Mouse (Mus musculus) cortical plate, adult 2 months (tissue): ENCODE measurements around the gene Zfp329. TPM values are rescaled to one million over a fixed set of nuclear protein-coding genes. Genes with fewer than 3 reads are reported as not detected.
"Not testable (repeated sequence)": the region's sequence is repeated elsewhere in the genome, so short reads cannot be mapped to it uniquely, and the experiment has no call there.

Experiments
- H3K27ac ChIP-seq: fragments of 200-500 bp; 2 replicates; pipeline ENCODE4 v1.5.1; 2012; ENCODE audit warnings: low read length, control low read depth, inconsistent platforms; ENCODE audit not compliant: insufficient read depth
- H3K4me1 ChIP-seq: fragments of 200-500 bp; 2 replicates; pipeline ENCODE4 v1.6.1; 2011; ENCODE audit warnings: low read length; ENCODE audit not compliant: control insufficient read depth, insufficient read depth
- H3K4me3 ChIP-seq: fragments of 200-500 bp; 2 replicates; pipeline ENCODE4 v1.5.1; 2011; ENCODE audit warnings: mild to moderate bottlenecking, low read length, control low read depth; ENCODE audit not compliant: insufficient read depth
- CTCF ChIP-seq: fragments of 200-500 bp; IDR thresholded peaks from 2 replicates; pipeline ENCODE4 v1.5.1; 2011; ENCODE audit warnings: mild to moderate bottlenecking, control low read depth, low read length; ENCODE audit not compliant: insufficient read depth; ENCODE audit errors: extremely low read depth
- POLR2A ChIP-seq: fragments of 200-500 bp; IDR thresholded peaks from 2 replicates; pipeline ENCODE4 v1.6.1; 2011; ENCODE audit warnings: mild to moderate bottlenecking, low read length, control low read depth; ENCODE audit not compliant: insufficient read depth; ENCODE audit errors: extremely low read depth
- polyA plus RNA-seq: library from polyadenylated mRNA; depleted of rRNA; stranded (reverse); fragments of >200 nt; gene quantifications from 2 replicates; pipeline ENCODE4 v1.2.3, GENCODE M21; 2012; rRNA removed

Gene Zfp329
- polyA plus RNA-seq: 15.9 and 19.1 TPM in 2 replicates

DNA sequence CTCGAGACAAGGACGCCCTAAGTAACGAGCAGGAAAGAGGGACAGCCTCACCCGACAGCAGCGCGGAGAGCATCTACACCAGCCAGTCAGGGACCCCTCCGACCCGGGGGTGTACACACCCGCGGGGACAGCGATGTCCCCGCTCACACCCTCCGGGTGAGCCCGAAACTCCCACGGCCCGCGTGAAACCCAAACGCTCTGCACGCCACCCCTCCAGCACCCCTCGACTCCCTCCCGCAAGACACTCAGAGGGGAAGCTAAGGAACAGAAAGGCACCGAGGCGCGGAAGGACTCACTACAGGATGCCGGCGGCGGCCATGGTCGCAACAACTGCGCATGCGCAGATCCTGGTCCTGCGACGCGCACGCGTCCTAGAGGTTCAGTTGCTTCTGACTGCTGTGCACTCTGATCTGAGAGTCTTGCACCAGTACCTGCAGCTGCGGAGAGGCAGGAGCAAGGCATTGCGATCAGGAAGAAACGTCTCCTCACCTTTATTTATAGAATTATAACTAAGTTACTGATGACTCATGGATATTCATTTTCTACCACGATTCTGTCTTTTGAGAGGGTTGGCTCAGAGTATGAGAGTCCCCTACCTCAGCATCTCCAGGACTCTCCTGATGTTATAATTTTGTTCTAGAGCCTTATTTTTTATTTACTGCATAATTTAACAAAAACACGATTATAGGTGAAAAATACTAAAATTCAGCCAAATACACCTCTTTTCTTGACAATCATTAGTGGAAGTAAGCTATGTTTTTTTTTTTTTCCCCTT lies at the start of gene Zfp329:
Gene Zfp329 (minus strand): TSS at position 338 of the 775 bp plus-strand sequence.
- no peak for TF ChIP-seq CTCF
- TF ChIP-seq POLR2A: peak; percentile 93
- H3K4me3 ChIP-seq: peak within 1 kb of the TSS; percentile 63
- no peaks in the 10 kb centered on the region for H3K4me1 ChIP-seq

DNA sequence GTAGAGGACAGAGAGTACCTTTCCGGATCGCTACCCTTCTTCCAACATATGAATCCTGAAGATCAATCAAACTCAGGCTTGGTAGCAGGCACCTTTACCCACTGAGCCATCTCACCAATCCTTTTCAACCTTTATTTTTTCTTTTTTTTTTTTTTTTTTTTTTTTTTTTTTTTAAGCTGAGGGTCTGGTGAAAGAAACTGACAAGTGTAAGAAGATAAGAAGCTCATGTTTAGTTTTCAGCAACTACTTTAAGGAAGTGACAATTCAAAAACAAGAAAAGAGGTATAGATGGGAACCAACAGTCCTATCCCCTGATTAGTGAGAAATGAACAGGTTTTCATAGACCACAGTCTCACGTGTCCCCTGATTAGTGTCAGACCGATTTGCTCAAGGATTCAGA lies 17.1 kb upstream of the Zfp329 start:
- H3K27ac ChIP-seq: no peak overlapping the region
- no peak for TF ChIP-seq POLR2A
- no peak for TF ChIP-seq CTCF
- no peaks in the 10 kb centered on the region for H3K4me1 ChIP-seq
- H3K4me3 ChIP-seq: peak overlapping the region; percentile 78; the same call in 1 of the 2 replicates

More for the DNA sequence above, at the start of gene Zfp329:
- peak within 1 kb of the TSS; percentile 51; the same call in 1 of the 2 replicates for H3K27ac ChIP-seq

DNA sequence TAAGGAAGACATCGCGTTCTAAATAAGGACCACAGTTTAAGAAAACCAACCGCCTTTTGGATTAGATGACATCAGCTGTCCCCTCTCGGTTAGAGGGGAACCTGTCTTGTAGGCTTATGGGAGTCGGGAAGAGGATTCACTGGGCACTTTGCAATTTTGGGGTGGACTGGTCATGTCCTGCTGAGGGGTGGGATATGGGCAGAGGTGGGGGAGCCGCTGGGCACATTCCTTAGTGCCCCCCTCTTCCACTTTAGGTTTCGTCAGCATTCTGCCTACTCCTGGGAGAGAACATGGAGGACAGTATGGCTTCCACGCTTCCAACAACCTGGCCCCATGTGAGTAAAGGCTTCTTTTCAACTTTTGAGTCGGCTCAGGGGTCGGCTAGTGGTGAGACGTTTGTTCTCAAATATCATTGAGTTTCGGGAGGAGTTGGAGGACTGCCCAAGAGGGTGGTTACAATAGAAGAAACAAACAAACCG lies 16.6 kb upstream of the Zfp329 start:
- Histone ChIP-seq H3K27ac (peak overlapping the region; percentile 65), H3K4me1 (no peaks in the 10 kb centered on the region), H3K4me3 (peak overlapping the region; percentile 78)
- TF ChIP-seq CTCF (no peak), POLR2A (no peak)

DNA sequence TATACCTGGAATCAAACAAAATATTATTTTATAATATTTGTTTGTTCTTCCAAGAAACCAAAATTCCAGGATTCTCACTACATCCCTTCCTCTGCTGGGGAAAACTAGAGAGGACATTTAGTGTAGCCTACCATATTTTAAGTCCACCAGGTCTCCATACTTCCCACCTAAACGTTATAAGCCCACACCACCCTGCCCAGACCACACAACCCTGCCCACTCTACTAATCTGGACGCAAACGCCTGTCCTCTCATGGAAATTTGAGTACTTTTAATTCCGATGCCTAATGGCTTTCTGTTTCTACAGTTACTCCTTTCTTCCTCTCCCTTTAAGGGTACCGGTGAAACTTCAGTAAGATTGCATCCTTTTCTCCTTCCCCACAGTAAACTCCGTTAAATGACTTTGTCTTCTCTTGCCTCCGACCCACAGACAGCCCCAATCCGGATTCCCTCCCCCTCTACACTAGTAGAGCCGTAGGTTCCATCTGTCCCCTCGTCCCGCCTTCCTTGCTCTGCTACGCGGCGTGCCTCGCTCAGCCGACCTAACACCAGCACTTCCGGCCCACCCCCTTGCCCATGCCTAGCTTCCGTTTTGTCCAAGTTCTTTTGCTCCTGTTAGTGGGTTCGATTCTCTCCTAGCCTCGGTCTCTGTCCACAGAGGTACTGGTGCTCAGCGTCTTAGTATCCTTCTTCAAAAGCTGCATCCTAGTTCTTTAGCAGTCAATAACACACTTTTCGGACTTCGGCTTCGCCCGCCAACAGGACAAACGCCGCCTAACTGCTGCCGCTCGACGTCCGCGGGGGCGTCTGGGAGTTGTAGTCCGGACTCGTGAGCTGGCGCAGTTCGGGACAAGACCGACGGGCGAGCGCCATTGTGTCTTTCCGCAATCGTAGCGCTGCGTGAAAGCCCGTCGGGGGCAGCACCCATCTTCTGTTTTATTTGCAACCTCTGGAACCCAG lies 15.8 kb upstream of the Zfp329 start, which contains the start of gene Zfp110:
Gene Zfp110 (plus strand): TSS at position 600 of the 959 bp plus-strand sequence.
- Histone ChIP-seq H3K4me3 (peak within 1 kb of the TSS; percentile 78), H3K27ac (peak within 1 kb of the TSS; percentile 65), H3K4me1 (no peaks in the 10 kb centered on the region)
- TF ChIP-seq POLR2A (peak; percentile 43), CTCF (no peak)

DNA sequence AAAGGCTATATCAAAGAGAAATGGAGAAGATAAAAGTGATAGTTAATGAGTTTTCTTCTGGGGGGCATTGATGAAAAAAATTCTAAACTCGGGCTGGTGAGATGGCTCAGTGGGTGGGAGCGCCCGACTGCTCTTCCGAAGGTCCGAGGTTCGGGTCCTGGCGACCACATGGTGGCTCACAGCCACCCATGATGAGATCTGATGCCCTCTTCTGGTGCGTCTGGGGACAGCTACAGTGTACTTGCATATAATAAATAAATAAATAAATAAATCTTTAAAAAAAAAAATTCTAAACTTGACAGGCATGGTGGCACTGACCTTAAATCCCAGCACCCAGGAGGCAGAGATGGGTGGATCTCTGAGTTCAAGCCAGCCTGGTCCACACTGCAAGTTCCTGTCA lies 3.1 kb downstream of the Zfp329 start:
- no peak overlapping the region for H3K4me3 ChIP-seq
- H3K4me1 ChIP-seq: no peaks in the 10 kb centered on the region
- TF ChIP-seq POLR2A: no peak
- TF ChIP-seq CTCF: no peak
- no peak overlapping the region for H3K27ac ChIP-seq

DNA sequence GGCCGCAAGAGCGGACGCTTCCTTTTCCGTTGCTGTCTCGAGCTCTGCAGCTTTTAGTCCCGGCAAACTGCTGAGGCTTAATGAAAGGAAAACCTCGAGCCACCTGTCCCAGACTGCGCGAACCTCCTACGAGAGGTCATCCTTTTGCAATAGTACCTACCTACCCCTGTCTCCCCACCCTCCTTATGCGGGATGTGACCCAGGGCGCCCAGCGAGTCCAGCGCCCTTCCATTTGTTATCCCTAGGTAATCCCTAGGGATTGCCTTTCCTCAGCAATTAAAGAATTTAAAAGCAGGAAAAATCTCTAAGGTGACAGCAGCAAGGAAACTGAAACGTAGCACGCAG lies 15.0 kb downstream of the Zfp329 start:
- no peaks in the 10 kb centered on the region for H3K4me1 ChIP-seq
- TF ChIP-seq CTCF: no peak
- TF ChIP-seq POLR2A: no peak; the same call in 1 of the 2 replicates
- H3K4me3 ChIP-seq: peak overlapping the region; percentile 64
- peak overlapping the region; percentile 85 for H3K27ac ChIP-seq

DNA sequence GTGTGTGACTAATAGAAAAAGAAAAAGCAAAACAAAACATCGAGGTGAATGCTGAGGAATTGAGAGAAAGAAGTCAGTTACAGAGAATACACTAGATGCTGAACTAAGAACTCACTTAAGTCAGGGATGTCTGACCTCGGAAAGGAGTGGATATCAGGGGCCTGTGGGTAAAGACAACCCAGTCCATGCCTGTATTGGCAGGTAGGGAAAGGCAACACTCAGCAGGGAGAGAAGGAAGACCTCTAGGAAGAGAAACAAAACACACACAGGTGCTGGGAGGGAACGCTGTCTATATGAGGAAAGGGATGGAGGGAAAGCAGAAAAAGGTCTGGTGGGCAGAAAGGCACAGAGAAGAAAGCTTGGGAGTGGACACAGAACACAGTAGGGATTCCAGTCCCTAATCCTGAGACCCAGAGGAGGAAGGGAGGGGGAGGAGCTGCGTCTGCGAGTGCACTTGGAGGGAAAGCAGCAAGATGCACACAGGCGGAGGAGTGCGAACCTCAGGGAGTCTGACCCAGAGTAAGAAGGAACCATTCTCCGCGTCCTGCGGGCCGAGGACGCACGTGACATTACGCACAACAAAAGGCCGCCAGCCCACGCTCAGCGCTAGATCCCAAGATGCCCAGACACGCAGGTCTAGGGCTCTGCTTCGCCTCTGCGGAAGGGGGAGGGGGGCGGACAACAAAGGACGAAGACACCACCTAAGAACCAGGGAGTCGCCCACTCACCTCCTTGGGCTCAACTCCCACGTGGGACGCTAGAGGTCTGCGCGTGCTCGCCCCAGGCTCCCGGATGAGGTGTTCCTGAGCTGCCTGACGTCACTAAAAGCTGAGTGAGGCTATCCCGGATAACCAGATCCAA lies 15.6 kb downstream of the Zfp329 start, which contains the start of gene Zscan18:
Gene Zscan18 (minus strand): TSS at position 770 of the 861 bp plus-strand sequence.
- TF ChIP-seq CTCF: no peak
- TF ChIP-seq POLR2A: peak; percentile 80; the same call in 1 of the 2 replicates
- Histone ChIP-seq H3K27ac (peak within 1 kb of the TSS; percentile 85), H3K4me1 (no peaks in the 10 kb centered on the region)

DNA sequence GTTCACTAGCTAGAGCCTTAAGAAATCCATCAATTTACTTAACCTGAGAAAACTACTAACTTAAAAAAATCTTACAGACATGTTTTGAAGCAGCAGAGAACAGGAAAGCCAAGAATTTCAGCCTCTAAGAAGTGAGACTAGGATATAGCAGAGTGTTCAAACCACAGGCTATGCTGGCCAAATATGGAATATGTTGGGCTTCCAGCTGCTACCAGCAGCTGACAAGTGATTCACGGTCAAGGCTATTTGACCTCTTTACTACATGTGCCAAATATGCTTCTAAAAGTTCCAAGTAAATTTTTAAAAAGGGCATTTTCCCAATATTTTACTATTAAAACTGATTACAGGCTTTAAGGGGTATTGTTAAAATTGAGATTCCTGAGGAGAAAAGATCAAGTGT lies 19.1 kb downstream of the Zfp329 start:
- no peak overlapping the region for H3K27ac ChIP-seq
- H3K4me3 ChIP-seq: no peak overlapping the region
- H3K4me1 ChIP-seq: no peaks in the 10 kb centered on the region
- TF ChIP-seq POLR2A (no peak), CTCF (no peak)

More for the DNA sequence above, 15.6 kb downstream of the Zfp329 start, which contains the start of gene Zscan18:
- H3K4me3 ChIP-seq: peak within 1 kb of the TSS; percentile 64

DNA sequence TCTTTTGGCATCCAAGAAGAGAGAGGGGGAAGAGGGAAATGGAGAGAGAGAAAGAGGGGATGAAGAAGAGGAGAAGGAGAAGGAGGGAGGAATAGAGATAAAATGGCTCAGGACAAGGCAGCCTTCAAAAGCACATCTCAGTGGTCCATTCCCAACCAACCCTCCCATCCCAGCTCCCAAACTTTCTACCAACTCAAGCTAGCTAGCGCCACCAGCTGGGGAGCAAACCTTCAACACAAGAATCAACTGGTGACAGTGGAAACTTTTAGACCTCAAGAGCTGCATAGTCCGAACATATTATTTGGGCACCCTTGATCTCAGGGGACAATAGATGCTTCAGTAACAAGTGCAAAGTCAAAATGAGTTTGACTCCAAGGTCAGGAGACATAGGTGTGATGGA lies 20.7 kb downstream of the Zfp329 start:
- Histone ChIP-seq H3K4me1 (no peaks in the 10 kb centered on the region), H3K27ac (no peak overlapping the region), H3K4me3 (no peak overlapping the region)
- TF ChIP-seq POLR2A (no peak), CTCF (no peak)

DNA sequence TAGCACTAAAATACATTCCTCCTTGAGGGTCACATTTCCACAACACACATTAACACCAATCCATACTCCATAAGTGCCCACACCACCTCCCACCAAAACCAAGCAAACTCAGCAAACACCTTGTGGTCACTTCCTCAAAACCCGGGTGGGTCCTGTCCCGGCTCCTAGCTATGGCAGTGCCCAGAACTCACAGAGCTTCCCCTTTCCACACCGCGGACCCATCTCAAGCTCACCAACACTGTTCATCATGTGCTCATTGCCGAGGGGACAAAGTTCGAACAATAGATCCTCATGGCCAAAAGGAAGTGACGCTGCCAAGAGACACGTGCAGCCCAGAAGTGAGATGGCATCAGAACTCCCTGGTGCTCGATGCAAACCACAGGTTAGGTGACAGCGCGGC lies 26.0 kb downstream of the Zfp329 start:
- not testable (repeated sequence) for H3K4me1 ChIP-seq, H3K27ac ChIP-seq, H3K4me3 ChIP-seq
